ENCODE assay signal across 1 mouse cellular context in the genomic region with DNA sequence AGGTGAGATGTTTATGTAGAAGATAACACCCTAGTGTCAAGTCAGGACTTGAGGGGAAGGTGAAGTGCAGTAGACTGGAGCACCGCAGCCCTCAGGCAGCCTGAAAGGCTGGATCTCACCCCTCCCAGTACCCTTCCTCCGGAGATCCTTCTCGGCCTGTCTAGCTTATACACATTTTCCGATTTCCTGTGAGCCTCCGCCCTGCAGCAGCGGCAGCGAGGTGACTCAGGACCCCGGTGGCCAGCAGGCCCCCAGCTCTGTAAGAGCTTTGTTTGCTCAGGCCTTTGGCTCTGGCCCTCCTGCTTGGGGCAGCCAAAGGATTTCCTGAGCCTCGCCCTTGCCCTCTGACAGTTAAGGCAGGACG.
TF ChIP-seq lines count a peak whose summit lies in the region.

No protein-coding gene starts in this region.

TF ChIP-seq in CH12.LX, 34 proteins besides CTCF, POLR2A, EP300 and RAD21 (continued from another document):
- TF ChIP-seq UBTF (IDR thresholded peaks at IDR 0.05; ENCODE audit: low read depth, low read length), result peak; percentile 25; the same call in 1 of the 2 replicates
- 0 out of 2 replicates have a peak, but pooled peaks have one; percentile 12 for TF ChIP-seq TBP (conservative IDR thresholded peaks at IDR 0.05; ENCODE audit: low read depth, low read length)
- no peak for TF ChIP-seq PAX5 (IDR thresholded peaks at IDR 0.05; ENCODE audit: low read length)
- no peak for TF ChIP-seq MEF2A (IDR thresholded peaks at IDR 0.05; ENCODE audit: borderline replicate concordance, low read depth, low read length)
- no peak for TF ChIP-seq MYC (IDR thresholded peaks at IDR 0.05; ENCODE audit: low read depth, low read length)
